In the genomic region with DNA sequence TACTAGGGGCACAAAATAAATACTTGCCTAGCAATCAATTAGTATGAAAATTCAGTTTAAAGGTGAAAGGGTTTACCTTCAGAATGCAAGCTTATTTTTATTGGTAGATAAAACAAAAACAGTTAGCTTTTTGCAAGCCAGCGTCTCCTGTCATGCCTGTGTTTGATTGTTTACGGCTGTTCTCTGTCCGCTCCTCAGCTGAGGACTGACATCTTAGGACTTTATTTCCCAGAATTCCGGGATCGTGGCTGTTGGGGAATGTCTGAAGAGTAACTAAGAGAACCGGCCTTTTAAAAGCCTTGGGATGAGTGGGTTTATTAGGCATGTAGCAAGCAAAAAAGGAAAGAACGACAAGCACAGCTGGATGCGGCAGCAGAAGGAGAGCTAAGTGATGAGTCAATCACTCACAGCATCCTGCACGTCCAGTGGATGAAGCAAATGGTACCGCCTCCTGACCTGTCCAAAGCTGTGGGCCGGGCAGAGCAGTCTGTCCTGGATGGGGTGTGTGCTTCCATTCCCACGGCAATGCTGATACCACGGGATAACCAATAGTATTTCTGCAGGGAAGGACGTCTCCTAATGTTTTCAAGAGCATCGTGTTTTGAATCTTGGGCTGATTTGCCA, we compare ENCODE assay signal across 20 mouse cellular contexts.
DNase-seq lines count a peak whose midpoint lies in the region; ATAC-seq and TF ChIP-seq lines count a peak whose summit lies in the region.
"Had no signal": no experiment of that assay in that cellular context is flagged by ENCODE, and none has a peak within 500 bp of the region (broad histone marks: within the 10 kb centered on the region; RNA-seq: fewer than 3 reads in every experiment).

No protein-coding gene starts in this region.

- H3K9me3 ChIP-seq in intestine, postnatal 0 days (ENCODE audit: control insufficient read depth) = no peaks in the 10 kb centered on the region
- no peaks in the 10 kb centered on the region for H3K9me3 ChIP-seq in limb, embryonic 12.5 days
- H3K9me3 ChIP-seq in stomach, embryonic 14.5 days (ENCODE audit: control insufficient read depth, low read depth, low read length) = no peaks in the 10 kb centered on the region
- H3K9me3 ChIP-seq: forebrain, embryonic 12.5 days; hindbrain, embryonic 12.5 days had no signal

- 0 out of 2 replicates have a peak overlapping the region, but pooled peaks have one; percentile 1 for H3K4me2 ChIP-seq in intestine, postnatal 0 days (replicated peaks; ENCODE audit: low read depth)
- peak overlapping the region; percentile 11; the same call in 1 of the 2 replicates for H3K4me2 ChIP-seq in limb, embryonic 12.5 days
- peak overlapping the region; percentile 22 for H3K4me2 ChIP-seq in stomach, embryonic 14.5 days (replicated peaks; ENCODE audit: low read depth, low read length)
- H3K4me2 ChIP-seq: forebrain, embryonic 12.5 days; hindbrain, embryonic 12.5 days; liver, embryonic 11.5 days had no signal

- H3K4me1 ChIP-seq in intestine, postnatal 0 days (replicated peaks; ENCODE audit: control insufficient read depth, insufficient read depth, low read length) = no peaks in the 10 kb centered on the region
- H3K4me1 ChIP-seq in limb, embryonic 12.5 days (replicated peaks) = peaks cover 9% of the 10 kb centered on the region
- peaks cover 3% of the 10 kb centered on the region; the same call in 1 of the 2 replicates for H3K4me1 ChIP-seq in stomach, embryonic 14.5 days (ENCODE audit: control insufficient read depth, insufficient read depth, low read length)
- H3K4me1 ChIP-seq: forebrain, embryonic 12.5 days; hindbrain, embryonic 12.5 days had no signal

- no peak for ATAC-seq in intestine, postnatal 0 days
- ATAC-seq in limb, embryonic 12.5 days (ENCODE audit: insufficient number of reproducible peaks, insufficient read depth, low FRiP score, low TSS enrichment, low read depth) = no peak
- ATAC-seq in stomach, embryonic 14.5 days (ENCODE audit: insufficient number of reproducible peaks, insufficient read depth, low FRiP score, low read depth) = 0 out of 2 replicates have a peak, but pooled peaks have one; percentile 23
- ATAC-seq: CD4-positive, CD25-positive, alpha-beta regulatory T cell, adult 4 months; midbrain, embryonic 16.5 days had no signal

- H3K36me3 ChIP-seq in intestine, postnatal 0 days (ENCODE audit: control insufficient read depth, insufficient read depth) = no peaks in the 10 kb centered on the region
- no peaks in the 10 kb centered on the region for H3K36me3 ChIP-seq in limb, embryonic 12.5 days
- H3K36me3 ChIP-seq in stomach, embryonic 14.5 days (ENCODE audit: control insufficient read depth, insufficient read depth, low read length) = no peaks in the 10 kb centered on the region
- H3K36me3 ChIP-seq: forebrain, embryonic 12.5 days; G1E; hindbrain, embryonic 12.5 days had no signal

- 51% methylated on average over 15 of the region's 15 CpGs for WGBS in intestine, postnatal 0 days
- 53% methylated on average over 15 of the region's 15 CpGs for WGBS in limb, embryonic 12.5 days
- 24% methylated on average over 15 of the region's 15 CpGs for WGBS in stomach, embryonic 14.5 days

- no peak overlapping the region for H3K4me3 ChIP-seq in intestine, postnatal 0 days (ENCODE audit: low read depth, low read length)
- no peak overlapping the region for H3K4me3 ChIP-seq in limb, embryonic 12.5 days (replicated peaks)
- no peak overlapping the region for H3K4me3 ChIP-seq in stomach, embryonic 14.5 days (ENCODE audit: low read depth, low read length)
- H3K4me3 ChIP-seq: forebrain, embryonic 12.5 days; heart, adult 2 months; hindbrain, embryonic 12.5 days had no signal

- no peak for TF ChIP-seq CTCF in intestine, postnatal 0 days (IDR thresholded peaks at IDR 0.05; ENCODE audit: low read depth)

- no peak overlapping the region for H3K27ac ChIP-seq in intestine, postnatal 0 days (ENCODE audit: low read depth, low read length)
- no peak overlapping the region for H3K27ac ChIP-seq in limb, embryonic 12.5 days
- H3K27ac ChIP-seq in stomach, embryonic 14.5 days (ENCODE audit: low read length) = no peak overlapping the region
- H3K27ac ChIP-seq: forebrain, embryonic 12.5 days; heart, adult 2 months; hindbrain, embryonic 12.5 days had no signal

- no peak overlapping the region for H3K9ac ChIP-seq in intestine, postnatal 0 days (ENCODE audit: low read depth, low read length)
- no peak overlapping the region for H3K9ac ChIP-seq in limb, embryonic 12.5 days (replicated peaks)
- no peak overlapping the region for H3K9ac ChIP-seq in stomach, embryonic 14.5 days (replicated peaks; ENCODE audit: low read depth, low read length)
- H3K9ac ChIP-seq: forebrain, embryonic 12.5 days; hindbrain, embryonic 12.5 days had no signal

- DNase-seq in kidney, postnatal 14 days = peak; percentile 12
- DNase-seq in kidney, adult 11 months = no peak
- no peak for DNase-seq in spleen, postnatal 10 days (ENCODE audit: low spot score in 2 of 2)
- no peak for DNase-seq in thymus, adult 18-20 months
- DNase-seq: cerebellum, adult 9-11 months; embryo, embryonic 11 days; gastrocnemius, postnatal 10 days; heart, adult 2 months; kidney, adult 18-20 months; layer of hippocampus, adult 9-11 months; thymus, postnatal 14 days had no signal

- H3K27me3 ChIP-seq in intestine, postnatal 0 days (replicated peaks; ENCODE audit: control insufficient read depth, insufficient read depth, low read length) = no peaks in the 10 kb centered on the region
- H3K27me3 ChIP-seq in limb, embryonic 12.5 days = 0 out of 2 replicates have a peak, but pooled peaks cover 3% of the 10 kb centered on the region
- no peaks in the 10 kb centered on the region for H3K27me3 ChIP-seq in stomach, embryonic 14.5 days (ENCODE audit: control insufficient read depth, insufficient read depth, low read length)
- H3K27me3 ChIP-seq: forebrain, embryonic 12.5 days; hindbrain, embryonic 12.5 days had no signal
